Mouse (Mus musculus): ENCODE measurements at regions not wholly inside any gene's neighbourhood (a gene's known extent, or its start where the extent isn't known, plus 50 kb on each side); places are given as distances from the start of the nearest gene placed in this dataset.

DNA sequence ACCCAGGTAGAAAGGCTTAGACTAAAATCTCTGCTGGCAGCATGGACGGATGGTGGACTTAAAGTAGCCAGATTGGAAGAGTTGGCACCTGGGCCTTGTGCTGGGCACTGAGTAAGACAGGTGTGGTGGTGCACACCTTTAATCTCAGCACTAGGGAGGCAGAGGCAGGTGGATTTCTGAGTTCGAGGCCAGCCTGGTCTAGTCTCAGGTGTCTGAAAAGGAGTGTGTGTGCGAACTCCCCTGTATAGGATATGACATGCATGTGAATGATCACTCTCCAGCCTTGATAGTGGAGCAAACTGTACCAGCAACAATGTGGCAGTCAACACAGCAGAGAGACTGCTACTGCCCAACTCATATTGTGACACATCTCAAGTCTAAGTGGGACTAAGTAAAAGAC is 70.1 kb upstream of the Frmd4a start:
- no peak overlapping the region for H3K27ac ChIP-seq
- no peak overlapping the region for H3K4me2 ChIP-seq (replicated peaks)
- WGBS = 86% methylated on average over 3 of the region's 3 CpGs
- no peaks in the 10 kb centered on the region for H3K27me3 ChIP-seq
- ATAC-seq = no peak
- no peaks in the 10 kb centered on the region for H3K36me3 ChIP-seq
- H3K9ac ChIP-seq (replicated peaks) = no peak overlapping the region
- H3K4me1 ChIP-seq (replicated peaks) = no peaks in the 10 kb centered on the region
- H3K4me3 ChIP-seq (replicated peaks) = no peak overlapping the region
- H3K9me3 ChIP-seq = no peaks in the 10 kb centered on the region

GRCm38 (mm10) chr2:3948331-3948730 is 69.2 kb upstream of the Frmd4a start:
- WGBS = 41% methylated on average over 1 of the region's 1 CpGs
- Histone ChIP-seq H3K4me3 (replicated peaks) (no peak overlapping the region), H3K27ac (no peak overlapping the region), H3K27me3 (no peaks in the 10 kb centered on the region), H3K9me3 (no peaks in the 10 kb centered on the region), H3K4me2 (replicated peaks) (no peak overlapping the region), H3K36me3 (no peaks in the 10 kb centered on the region), H3K4me1 (replicated peaks) (no peaks in the 10 kb centered on the region), H3K9ac (replicated peaks) (no peak overlapping the region)
- ATAC-seq = no peak

DNA sequence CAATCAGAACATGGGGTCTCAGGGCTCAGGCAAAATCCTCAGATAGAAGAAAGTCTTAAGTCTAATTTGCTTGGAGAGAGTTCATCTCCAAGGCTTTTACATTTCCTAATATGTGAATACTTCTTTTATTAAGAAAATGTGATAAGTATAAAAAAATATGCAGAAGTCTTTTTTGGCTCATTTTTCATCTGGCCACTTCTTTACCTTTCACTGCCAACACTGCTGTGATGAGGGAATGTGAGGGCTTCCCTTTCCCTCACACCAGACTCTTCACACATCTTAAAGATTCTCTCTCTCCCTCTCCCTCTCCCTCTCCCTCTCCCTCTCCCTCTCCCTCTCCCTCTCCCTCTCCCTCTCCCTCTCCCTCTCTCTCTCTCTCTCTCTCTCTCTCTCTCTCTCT is 60.0 kb upstream of the Frmd4a start:
- ATAC-seq = no peak
- Histone ChIP-seq H3K27me3 (no peaks in the 10 kb centered on the region), H3K4me3 (replicated peaks) (no peak overlapping the region), H3K4me2 (replicated peaks) (no peak overlapping the region), H3K9me3 (no peaks in the 10 kb centered on the region), H3K4me1 (replicated peaks) (no peaks in the 10 kb centered on the region), H3K36me3 (no peaks in the 10 kb centered on the region), H3K27ac (no peak overlapping the region), H3K9ac (replicated peaks) (no peak overlapping the region)

DNA sequence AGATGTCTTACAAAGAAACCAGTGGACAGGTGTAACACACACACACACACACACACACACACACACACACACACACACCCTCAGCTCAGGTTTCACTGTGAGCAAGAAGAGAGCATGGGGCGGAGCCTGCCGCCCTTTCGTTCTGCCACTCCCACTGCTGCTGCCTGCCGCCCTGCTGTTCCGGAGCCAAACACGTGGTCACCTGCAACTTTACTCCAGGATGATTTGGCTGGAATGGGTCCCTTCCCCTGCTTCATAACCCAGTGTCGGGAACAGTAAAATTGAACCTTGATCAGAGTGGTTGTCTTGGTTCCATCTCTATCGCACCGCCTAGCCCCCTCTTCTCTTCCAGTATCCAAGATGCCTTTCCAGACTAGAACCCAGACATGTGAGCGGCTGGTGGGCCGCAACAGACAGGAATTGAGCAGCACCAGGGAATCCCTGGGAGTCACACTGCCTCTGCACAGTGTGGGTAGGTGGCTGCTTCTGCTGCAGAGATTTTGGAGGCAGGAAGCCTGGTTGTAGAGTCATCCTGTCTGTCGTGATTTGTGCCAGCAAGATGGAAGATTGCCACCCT is 59.4 kb upstream of the Frmd4a start:
- Histone ChIP-seq H3K4me1 (replicated peaks) (no peaks in the 10 kb centered on the region), H3K9ac (replicated peaks) (no peak overlapping the region), H3K36me3 (no peaks in the 10 kb centered on the region), H3K4me3 (replicated peaks) (no peak overlapping the region), H3K4me2 (replicated peaks) (peak overlapping the region; percentile 37), H3K9me3 (no peaks in the 10 kb centered on the region), H3K27ac (no peak overlapping the region), H3K27me3 (no peaks in the 10 kb centered on the region)
- WGBS = 28% methylated on average over 12 of the region's 12 CpGs
- no peak for ATAC-seq

DNA sequence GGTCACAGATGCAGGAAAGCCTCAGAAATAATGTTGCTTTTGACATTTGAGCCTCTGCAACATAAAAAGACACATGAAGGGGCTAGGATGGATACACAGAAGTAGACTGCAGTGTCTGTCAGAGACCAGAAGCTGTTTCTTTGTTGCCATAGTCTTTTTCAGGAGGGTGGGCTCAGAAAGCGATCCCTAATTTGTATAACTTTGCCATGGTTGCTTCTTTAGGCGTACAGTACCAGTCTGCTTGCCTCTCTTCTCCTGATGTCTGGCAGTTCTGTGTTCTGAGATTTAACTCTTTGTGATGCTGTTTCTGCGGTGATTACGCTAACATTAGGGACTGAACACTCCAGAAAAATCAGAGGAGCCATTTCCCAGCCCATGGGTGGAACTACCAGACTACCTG is 58.8 kb upstream of the Frmd4a start:
- no peak for ATAC-seq
- no peak overlapping the region for H3K9ac ChIP-seq (replicated peaks)
- H3K36me3 ChIP-seq = no peaks in the 10 kb centered on the region
- no peaks in the 10 kb centered on the region for H3K9me3 ChIP-seq
- H3K4me1 ChIP-seq (replicated peaks) = no peaks in the 10 kb centered on the region
- H3K27me3 ChIP-seq = no peaks in the 10 kb centered on the region
- no peak overlapping the region for H3K4me3 ChIP-seq (replicated peaks)
- 85% methylated on average over 4 of the region's 4 CpGs for WGBS
- H3K4me2 ChIP-seq (replicated peaks) = no peak overlapping the region
- H3K27ac ChIP-seq = no peak overlapping the region

- Histone ChIP-seq H3K4me2 (replicated peaks) (no peak overlapping the region), H3K9ac (replicated peaks) (no peak overlapping the region), H3K27ac (no peak overlapping the region), H3K36me3 (no peaks in the 10 kb centered on the region), H3K4me1 (replicated peaks) (no peaks in the 10 kb centered on the region), H3K27me3 (no peaks in the 10 kb centered on the region), H3K9me3 (no peaks in the 10 kb centered on the region), H3K4me3 (replicated peaks) (no peak overlapping the region)
- 90% methylated on average over 1 of the region's 1 CpGs for WGBS
- no peak for ATAC-seq
These were observed 58.3 kb upstream of the Frmd4a start for GRCm38 (mm10) chr2:3959181-3959580.

GRCm38 (mm10) chr2:3960213-3960612 is 57.3 kb upstream of the Frmd4a start:
- no peaks in the 10 kb centered on the region for H3K9me3 ChIP-seq
- no peaks in the 10 kb centered on the region for H3K4me1 ChIP-seq (replicated peaks)
- WGBS = 89% methylated on average over 5 of the region's 5 CpGs
- ATAC-seq = no peak
- no peak overlapping the region for H3K4me3 ChIP-seq (replicated peaks)
- no peak overlapping the region for H3K4me2 ChIP-seq (replicated peaks)
- no peak overlapping the region for H3K27ac ChIP-seq
- H3K9ac ChIP-seq (replicated peaks) = no peak overlapping the region
- H3K27me3 ChIP-seq = no peaks in the 10 kb centered on the region
- no peaks in the 10 kb centered on the region for H3K36me3 ChIP-seq

- peaks cover 5% of the 10 kb centered on the region; the same call in 1 of the 2 replicates for H3K9me3 ChIP-seq
- no peak overlapping the region for H3K9ac ChIP-seq (replicated peaks)
- ATAC-seq = peak; percentile 100
- no peak overlapping the region for H3K4me2 ChIP-seq (replicated peaks)
- no peaks in the 10 kb centered on the region for H3K4me1 ChIP-seq (replicated peaks)
- H3K27me3 ChIP-seq = no peaks in the 10 kb centered on the region
- no peak overlapping the region for H3K4me3 ChIP-seq (replicated peaks)
- 89% methylated on average over 4 of the region's 4 CpGs for WGBS
- H3K27ac ChIP-seq = no peak overlapping the region
- H3K36me3 ChIP-seq = no peaks in the 10 kb centered on the region
These were observed 53.2 kb upstream of the Frmd4a start for GRCm38 (mm10) chr2:3964351-3964750.
